Mouse (Mus musculus) lung, embryonic 16.5 days (tissue): ENCODE results near the gene Plpp6. TPM values are rescaled to one million over a fixed set of nuclear protein-coding genes. Genes with fewer than 3 reads are reported as not detected.

Experiments used
- ATAC-seq: fragments of 200-750 bp; cut with Nextera tagmentation; 2 replicates; pipeline ENCODE4 v1.8.0; 2017; ENCODE audit warnings: low read depth, mild to moderate bottlenecking, moderate library complexity
- H3K27ac ChIP-seq: fragments of 300-500 bp; sonication (generic); 2 replicates; pipeline ENCODE4 v1.5.1; 2014; ENCODE audit warnings: mild to moderate bottlenecking, control low read depth, low read length
- H3K27me3 ChIP-seq: fragments of 300-500 bp; sonication (generic); 2 replicates; pipeline ENCODE4 v1.6.1; 2014; ENCODE audit warnings: low read depth, low read length, mixed read lengths; ENCODE audit not compliant: control insufficient read depth, insufficient read depth
- H3K36me3 ChIP-seq: fragments of 300-500 bp; sonication (generic); 2 replicates; pipeline ENCODE4 v1.6.1; 2014; ENCODE audit warnings: low read length; ENCODE audit not compliant: control insufficient read depth, insufficient read depth
- H3K4me1 ChIP-seq: fragments of 300-500 bp; sonication (generic); replicated peaks from 2 replicates; pipeline ENCODE4 v1.6.1; 2014; ENCODE audit warnings: low read length, mixed read lengths; ENCODE audit not compliant: control insufficient read depth, insufficient read depth
- H3K4me2 ChIP-seq: fragments of 300-500 bp; sonication (generic); 2 replicates; pipeline ENCODE4 v1.6.1; 2014; ENCODE audit warnings: low read depth, low read length, control low read depth
- H3K4me3 ChIP-seq: fragments of 300-500 bp; sonication (generic); 2 replicates; pipeline ENCODE4 v1.5.1; 2014; ENCODE audit warnings: mild to moderate bottlenecking, low read length, control low read depth
- H3K9ac ChIP-seq: fragments of 300-500 bp; sonication (generic); 2 replicates; pipeline ENCODE4 v1.6.1; 2014; ENCODE audit warnings: low read length, control low read depth
- H3K9me3 ChIP-seq: fragments of 300-500 bp; sonication (generic); 2 replicates; pipeline ENCODE4 v1.6.1; 2016; ENCODE audit warnings: low read length; ENCODE audit not compliant: control insufficient read depth
- WGBS: fragments of 180-500 bp; shearing (Covaris S2); extraction: QIAGEN DNeasy Blood & Tissue Kit; methylation state at CpG from one replicate; pipeline ENCODE4 v1.1.7; 2014; 5-methylcytosine and 5-hydroxymethylcytosine counted together
- polyA plus RNA-seq: library from polyadenylated mRNA; unstranded; fragments of >200 nt; fragmentation: Nextera tagmentation; extraction: Ambion mirVana; gene quantifications from 2 replicates; pipeline ENCODE4 v1.2.1, GENCODE M21; 2015

Plpp6 gene
- 6.7 and 7.9 TPM in 2 replicates for polyA plus RNA-seq

- ATAC-seq, result peak; percentile 91
- H3K9ac ChIP-seq, result peak within 1 kb of the TSS; percentile 89
- WGBS, result under 1% methylated on average over 54 of the region's 73 CpGs
- no peaks in the 10 kb centered on the region for H3K9me3 ChIP-seq
- H3K4me1 ChIP-seq, result peaks cover 19% of the 10 kb centered on the region
- peak within 1 kb of the TSS; percentile 66 for H3K27ac ChIP-seq
- no peaks in the 10 kb centered on the region for H3K27me3 ChIP-seq
- H3K4me2 ChIP-seq, result peak within 1 kb of the TSS; percentile 74
- H3K4me3 ChIP-seq, result peak within 1 kb of the TSS; percentile 90
- no peaks in the 10 kb centered on the region for H3K36me3 ChIP-seq
Observed at GRCm38 (mm10) chr19:28963842-28964551, at the start of gene Plpp6. Gene Plpp6, plus strand, starts transcription at chr19:28963953.

GRCm38 (mm10) chr19:28914598-28914997, 49.2 kb upstream of the Plpp6 start:
- no peaks in the 10 kb centered on the region for H3K27me3 ChIP-seq
- no peak for ATAC-seq
- H3K4me1 ChIP-seq, result peaks cover 8% of the 10 kb centered on the region
- H3K36me3 ChIP-seq, result no peaks in the 10 kb centered on the region
- no peak overlapping the region for H3K4me2 ChIP-seq
- no peak overlapping the region for H3K9ac ChIP-seq
- no peaks in the 10 kb centered on the region for H3K9me3 ChIP-seq
- H3K4me3 ChIP-seq, result no peak overlapping the region
- H3K27ac ChIP-seq, result no peak overlapping the region
- WGBS, result 68% methylated on average over 6 of the region's 6 CpGs

DNA sequence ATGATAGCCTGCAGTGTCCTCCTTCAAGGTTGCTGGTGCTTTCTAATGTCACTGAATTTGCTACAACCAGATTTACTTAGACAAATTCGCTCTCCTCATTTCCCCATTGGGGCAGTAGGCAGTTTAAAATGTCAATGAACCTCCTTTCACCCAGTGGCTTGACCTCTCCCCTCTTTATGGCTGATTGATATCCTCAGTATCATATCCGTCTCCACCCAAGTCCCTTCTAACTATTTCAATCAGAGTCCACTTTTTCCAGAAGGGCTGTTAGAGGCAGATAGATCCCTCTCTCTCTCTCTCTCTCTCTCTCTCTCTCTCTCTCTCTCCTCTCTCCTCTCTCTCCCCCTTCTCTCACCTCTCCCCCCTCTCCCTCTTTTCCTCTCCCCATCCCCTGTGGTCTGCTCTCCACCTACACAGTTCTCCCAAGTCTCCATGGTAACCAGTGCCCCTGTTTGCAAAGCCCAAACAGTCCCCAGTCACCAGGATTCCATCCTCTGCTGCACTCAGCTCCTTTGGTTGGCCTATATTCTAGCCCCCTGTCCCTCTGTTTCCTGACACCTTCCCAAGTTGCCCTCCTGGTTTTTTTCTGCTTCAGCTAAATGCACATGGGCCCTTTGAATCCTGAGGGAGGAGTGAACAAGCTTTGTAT, 48.0 kb upstream of the Plpp6 start:
- Histone ChIP-seq H3K4me1 (peaks cover 8% of the 10 kb centered on the region), H3K36me3 (no peaks in the 10 kb centered on the region), H3K9ac (no peak overlapping the region), H3K9me3 (no peaks in the 10 kb centered on the region), H3K4me3 (no peak overlapping the region), H3K27ac (no peak overlapping the region), H3K4me2 (no peak overlapping the region), H3K27me3 (no peaks in the 10 kb centered on the region)
- 64% methylated on average over 2 of the region's 2 CpGs for WGBS
- no peak for ATAC-seq

GRCm38 (mm10) chr19:28916492-28916891, 47.3 kb upstream of the Plpp6 start:
- Histone ChIP-seq H3K27me3 (no peaks in the 10 kb centered on the region), H3K27ac (no peak overlapping the region), H3K9ac (no peak overlapping the region), H3K4me1 (peaks cover 8% of the 10 kb centered on the region), H3K9me3 (no peaks in the 10 kb centered on the region), H3K4me2 (no peak overlapping the region), H3K36me3 (no peaks in the 10 kb centered on the region), H3K4me3 (no peak overlapping the region)
- no peak for ATAC-seq
- 25% methylated on average over 4 of the region's 4 CpGs for WGBS

DNA sequence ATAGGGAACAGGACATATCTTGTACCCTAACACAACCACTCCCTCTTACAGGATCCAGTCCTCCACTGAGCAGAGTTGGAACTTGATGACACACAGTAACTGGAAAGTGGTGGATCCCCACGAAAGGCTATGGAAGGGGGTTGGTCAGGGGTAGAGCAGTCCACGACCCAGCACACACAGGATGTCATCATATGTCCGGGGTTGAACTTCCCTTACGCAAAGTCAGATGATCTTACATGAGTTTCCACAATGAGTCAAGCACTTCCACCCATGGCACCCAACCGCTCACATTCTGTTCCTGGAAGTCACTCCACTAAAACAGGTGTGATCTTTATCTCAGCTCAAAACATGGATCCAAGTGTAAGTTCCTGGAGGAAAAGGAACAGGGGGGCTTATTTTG, 45.9 kb upstream of the Plpp6 start:
- no peak overlapping the region for H3K4me3 ChIP-seq
- WGBS, result 84% methylated on average over 5 of the region's 5 CpGs
- no peaks in the 10 kb centered on the region for H3K36me3 ChIP-seq
- H3K27ac ChIP-seq, result no peak overlapping the region
- peaks cover 6% of the 10 kb centered on the region for H3K4me1 ChIP-seq
- H3K9me3 ChIP-seq, result no peaks in the 10 kb centered on the region
- H3K9ac ChIP-seq, result no peak overlapping the region
- no peaks in the 10 kb centered on the region for H3K27me3 ChIP-seq
- ATAC-seq, result no peak
- no peak overlapping the region for H3K4me2 ChIP-seq

- no peak overlapping the region for H3K9ac ChIP-seq
- 86% methylated on average over 5 of the region's 5 CpGs for WGBS
Observed at GRCm38 (mm10) chr19:28926366-28926765, 37.4 kb upstream of the Plpp6 start.

DNA sequence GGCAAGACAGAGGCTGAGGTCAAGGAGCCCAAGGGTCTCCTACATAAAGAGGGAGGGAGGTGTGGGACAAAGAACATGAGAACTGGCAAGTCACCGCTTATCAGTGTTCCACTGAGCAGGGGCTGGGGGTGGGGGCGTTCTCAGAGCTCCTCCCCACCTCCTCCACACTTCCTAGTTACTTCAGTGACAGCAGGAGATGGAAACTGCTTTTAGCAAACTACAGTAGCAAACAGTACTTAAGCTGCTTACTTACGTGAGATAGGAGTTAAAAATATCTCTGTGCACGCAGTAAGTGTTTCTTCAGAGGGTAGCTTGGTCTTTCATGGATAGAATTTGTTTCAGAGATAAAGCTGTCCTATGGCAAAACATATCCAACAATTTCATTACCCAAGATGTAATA, 36.4 kb upstream of the Plpp6 start:
- Histone ChIP-seq H3K36me3 (no peaks in the 10 kb centered on the region), H3K4me2 (no peak overlapping the region), H3K4me3 (no peak overlapping the region), H3K27ac (no peak overlapping the region), H3K9me3 (no peaks in the 10 kb centered on the region), H3K4me1 (no peaks in the 10 kb centered on the region), H3K9ac (no peak overlapping the region), H3K27me3 (no peaks in the 10 kb centered on the region)
- 29% methylated on average over 4 of the region's 4 CpGs for WGBS
- no peak for ATAC-seq

More at GRCm38 (mm10) chr19:28926366-28926765, 37.4 kb upstream of the Plpp6 start:
- Histone ChIP-seq H3K4me2 (no peak overlapping the region), H3K4me3 (no peak overlapping the region), H3K4me1 (no peaks in the 10 kb centered on the region), H3K27me3 (no peaks in the 10 kb centered on the region), H3K27ac (no peak overlapping the region), H3K36me3 (no peaks in the 10 kb centered on the region), H3K9me3 (no peaks in the 10 kb centered on the region)
- no peak for ATAC-seq

- H3K27me3 ChIP-seq, result no peaks in the 10 kb centered on the region
- H3K27ac ChIP-seq, result no peak overlapping the region
Observed at GRCm38 (mm10) chr19:28929034-28929433, 34.7 kb upstream of the Plpp6 start.

GRCm38 (mm10) chr19:28934897-28935296, 28.9 kb upstream of the Plpp6 start:
- H3K27ac ChIP-seq, result no peak overlapping the region
- no peak overlapping the region for H3K9ac ChIP-seq
- no peaks in the 10 kb centered on the region for H3K36me3 ChIP-seq
- no peak overlapping the region for H3K4me3 ChIP-seq
- no peaks in the 10 kb centered on the region for H3K27me3 ChIP-seq
- no peaks in the 10 kb centered on the region; the same call in 1 of the 2 replicates for H3K4me1 ChIP-seq
- ATAC-seq, result no peak
- H3K4me2 ChIP-seq, result no peak overlapping the region
- WGBS, result 72% methylated on average over 3 of the region's 3 CpGs
- no peaks in the 10 kb centered on the region for H3K9me3 ChIP-seq

More at GRCm38 (mm10) chr19:28929034-28929433, 34.7 kb upstream of the Plpp6 start:
- no peak overlapping the region for H3K4me2 ChIP-seq
- no peaks in the 10 kb centered on the region for H3K36me3 ChIP-seq
- no peaks in the 10 kb centered on the region for H3K4me1 ChIP-seq
- H3K4me3 ChIP-seq, result no peak overlapping the region
- no peaks in the 10 kb centered on the region for H3K9me3 ChIP-seq
- no peak overlapping the region for H3K9ac ChIP-seq
- no peak for ATAC-seq
